Mouse (Mus musculus) hindbrain, embryonic 13.5 days (tissue): ENCODE measurements around the gene Sdhaf1. TPM values are rescaled to one million over a fixed set of nuclear protein-coding genes. Genes with fewer than 3 reads are reported as not detected.

ENCODE experiments used
- ATAC-seq: fragments of 200-750 bp; cut with Nextera tagmentation; 2 replicates; pipeline ENCODE4 v1.8.0; 2017; ENCODE audit warnings: moderate TSS enrichment; ENCODE audit not compliant: low FRiP score
- H3K27ac ChIP-seq: fragments of 300-500 bp; sonication (generic); 2 replicates; pipeline ENCODE4 v1.5.1; 2015; ENCODE audit warnings: inconsistent platforms, mild to moderate bottlenecking, moderate library complexity
- H3K27me3 ChIP-seq: fragments of 300-500 bp; sonication (generic); 2 replicates; pipeline ENCODE4 v1.6.1; 2015; ENCODE audit warnings: mild to moderate bottlenecking, inconsistent platforms
- H3K36me3 ChIP-seq: fragments of 300-500 bp; sonication (generic); 2 replicates; pipeline ENCODE4 v1.6.1; 2015; ENCODE audit warnings: mild to moderate bottlenecking, inconsistent platforms
- H3K4me1 ChIP-seq: fragments of 300-500 bp; sonication (generic); replicated peaks from 2 replicates; pipeline ENCODE4 v1.6.1; 2015; ENCODE audit warnings: inconsistent platforms
- H3K4me2 ChIP-seq: fragments of 300-500 bp; sonication (generic); 2 replicates; pipeline ENCODE4 v1.6.1; 2015; ENCODE audit warnings: inconsistent platforms, mild to moderate bottlenecking, moderate library complexity
- H3K4me3 ChIP-seq: fragments of 300-500 bp; sonication (generic); 2 replicates; pipeline ENCODE4 v1.5.1; 2015; ENCODE audit warnings: mild to moderate bottlenecking, inconsistent platforms
- H3K9ac ChIP-seq: fragments of 300-500 bp; sonication (generic); 2 replicates; pipeline ENCODE4 v1.6.1; 2015; ENCODE audit warnings: mild to moderate bottlenecking, inconsistent platforms
- H3K9me3 ChIP-seq: fragments of 300-500 bp; sonication (generic); 2 replicates; pipeline ENCODE4 v1.6.1; 2016; ENCODE audit warnings: inconsistent platforms
- WGBS: fragments of 180-500 bp; shearing (Covaris S2); methylation state at CpG from one replicate; pipeline ENCODE4 v1.1.7; 2015; 5-methylcytosine and 5-hydroxymethylcytosine counted together
- polyA plus RNA-seq: library from polyadenylated mRNA; unstranded; fragments of >200 nt; fragmentation: Nextera tagmentation; extraction: Ambion mirVana; gene quantifications from 2 replicates; pipeline ENCODE4 v1.2.1, GENCODE M21; 2015

The Sdhaf1 gene
- polyA plus RNA-seq, 1 experiment from 2014 or later, result 21.4 TPM

DNA sequence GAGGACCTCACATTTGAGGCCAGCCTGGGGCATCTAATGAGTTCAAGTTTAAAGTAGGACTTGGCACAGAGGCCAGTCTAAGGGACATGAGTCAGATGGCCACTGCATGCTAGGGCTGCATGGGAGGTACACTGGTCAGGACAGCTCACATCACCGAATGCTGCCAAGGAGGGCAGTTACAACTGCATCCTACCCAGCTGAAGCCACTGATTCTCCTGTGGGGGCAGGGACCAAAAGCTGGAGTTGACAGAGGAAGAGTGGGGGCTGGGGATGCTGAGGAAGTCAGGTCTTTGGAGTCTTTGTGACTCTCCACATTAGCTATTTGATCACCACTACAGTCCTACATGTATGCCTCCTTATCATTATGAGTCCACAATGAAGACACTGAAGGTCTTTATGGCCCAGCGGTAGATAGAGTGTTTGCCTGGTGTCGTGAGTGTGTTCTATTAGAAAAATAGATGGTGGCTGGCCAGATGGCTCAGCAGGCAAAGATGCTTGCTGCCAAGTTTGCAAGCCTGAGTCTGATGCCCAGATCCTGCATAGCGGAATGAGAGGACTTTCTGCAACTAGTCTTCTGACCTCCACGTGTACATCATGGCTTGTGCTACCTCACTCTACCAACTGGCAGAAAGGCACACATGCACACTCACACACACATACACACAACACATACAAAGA is 15.9 kb upstream of the Sdhaf1 start:
- Histone ChIP-seq H3K27ac (no peak overlapping the region), H3K4me3 (no peak overlapping the region), H3K4me1 (peaks cover 8% of the 10 kb centered on the region), H3K4me2 (no peak overlapping the region), H3K27me3 (peaks cover 50% of the 10 kb centered on the region), H3K9me3 (no peaks in the 10 kb centered on the region), H3K36me3 (no peaks in the 10 kb centered on the region), H3K9ac (no peak overlapping the region)
- 70% methylated on average over 5 of the region's 5 CpGs for WGBS
- ATAC-seq, result no peak

GRCm38 (mm10) chr7:30336384-30336783 is 12.7 kb upstream of the Sdhaf1 start:
- 2% methylated on average over 9 of the region's 9 CpGs for WGBS
- no peak overlapping the region for H3K4me2 ChIP-seq
- H3K4me3 ChIP-seq, result no peak overlapping the region
- H3K9me3 ChIP-seq, result no peaks in the 10 kb centered on the region
- no peaks in the 10 kb centered on the region for H3K36me3 ChIP-seq
- ATAC-seq, result peak; percentile 33; the same call in 1 of the 2 replicates
- no peak overlapping the region for H3K27ac ChIP-seq
- H3K9ac ChIP-seq, result no peak overlapping the region
- H3K4me1 ChIP-seq, result peaks cover 33% of the 10 kb centered on the region
- H3K27me3 ChIP-seq, result peaks cover 56% of the 10 kb centered on the region

GRCm38 (mm10) chr7:30335688-30336087 is 12.0 kb upstream of the Sdhaf1 start:
- Histone ChIP-seq H3K4me1 (peaks cover 38% of the 10 kb centered on the region), H3K9ac (no peak overlapping the region), H3K4me3 (no peak overlapping the region), H3K36me3 (no peaks in the 10 kb centered on the region), H3K4me2 (no peak overlapping the region), H3K27me3 (peaks cover 50% of the 10 kb centered on the region), H3K27ac (no peak overlapping the region), H3K9me3 (no peaks in the 10 kb centered on the region)
- WGBS, result 72% methylated on average over 6 of the region's 6 CpGs
- ATAC-seq, result no peak

- peaks cover 46% of the 10 kb centered on the region for H3K27me3 ChIP-seq
- WGBS, result 62% methylated on average over 5 of the region's 5 CpGs
- no peak for ATAC-seq
- H3K4me1 ChIP-seq, result peaks cover 38% of the 10 kb centered on the region
- peak overlapping the region; percentile 55 for H3K9ac ChIP-seq
- no peaks in the 10 kb centered on the region for H3K36me3 ChIP-seq
- no peak overlapping the region for H3K4me3 ChIP-seq
- H3K9me3 ChIP-seq, result no peaks in the 10 kb centered on the region
- no peak overlapping the region for H3K4me2 ChIP-seq
- no peak overlapping the region for H3K27ac ChIP-seq
These were observed 10.9 kb upstream of the Sdhaf1 start for GRCm38 (mm10) chr7:30334563-30334962.

- H3K27me3 ChIP-seq, result peaks cover 39% of the 10 kb centered on the region
- no peaks in the 10 kb centered on the region for H3K9me3 ChIP-seq
- ATAC-seq, result peak; percentile 49
- peak overlapping the region; percentile 58; the same call in 1 of the 2 replicates for H3K27ac ChIP-seq
- H3K4me2 ChIP-seq, result no peak overlapping the region
- H3K4me1 ChIP-seq, result peaks cover 38% of the 10 kb centered on the region
- H3K4me3 ChIP-seq, result no peak overlapping the region
- no peaks in the 10 kb centered on the region for H3K36me3 ChIP-seq
- 55% methylated on average over 4 of the region's 4 CpGs for WGBS
- H3K9ac ChIP-seq, result no peak overlapping the region
These were observed 9.7 kb upstream of the Sdhaf1 start for GRCm38 (mm10) chr7:30333436-30333835.

DNA sequence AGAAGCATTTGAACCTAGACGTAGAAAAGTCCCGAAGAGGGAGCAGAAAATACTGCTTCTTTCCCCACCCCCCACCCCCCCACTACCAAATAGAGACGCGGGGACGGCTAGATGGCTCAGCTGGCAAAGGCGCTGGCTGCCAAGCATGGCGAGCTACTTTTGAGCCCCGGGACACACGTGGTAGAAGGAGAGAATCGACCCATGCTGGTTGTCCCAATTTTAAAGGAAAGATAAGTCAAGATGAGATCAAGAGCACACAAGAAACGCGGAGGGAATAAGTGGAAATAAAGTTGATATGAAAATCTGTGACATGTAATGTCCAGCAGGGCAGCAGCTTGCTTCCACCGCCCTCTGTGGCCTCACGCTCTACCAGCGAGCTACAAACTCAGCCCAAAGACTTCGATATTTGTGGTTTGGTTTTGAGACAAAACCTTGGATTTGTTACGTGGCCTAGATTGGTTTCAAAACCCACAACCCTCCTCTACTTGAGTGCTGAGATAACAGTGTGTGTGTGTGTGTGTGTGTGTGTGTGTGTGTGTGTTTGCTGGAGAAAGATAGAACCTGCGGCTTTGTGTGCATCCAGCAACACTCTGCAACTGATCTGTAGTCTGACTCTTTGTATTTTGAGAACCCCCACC is 9.0 kb upstream of the Sdhaf1 start:
- Histone ChIP-seq H3K27me3 (peaks cover 41% of the 10 kb centered on the region), H3K9me3 (no peaks in the 10 kb centered on the region), H3K27ac (no peak overlapping the region), H3K9ac (0 out of 2 replicates have a peak overlapping the region, but pooled peaks have one; percentile 19), H3K4me2 (peak overlapping the region; percentile 50), H3K36me3 (no peaks in the 10 kb centered on the region), H3K4me3 (no peak overlapping the region; the same call in 1 of the 2 replicates), H3K4me1 (peaks cover 38% of the 10 kb centered on the region)
- ATAC-seq, result no peak
- 63% methylated on average over 18 of the region's 18 CpGs for WGBS

GRCm38 (mm10) chr7:30331887-30332286 is 8.2 kb upstream of the Sdhaf1 start:
- Histone ChIP-seq H3K9ac (no peak overlapping the region), H3K27me3 (peaks cover 45% of the 10 kb centered on the region), H3K4me1 (peaks cover 44% of the 10 kb centered on the region), H3K27ac (peak overlapping the region; percentile 63; the same call in 1 of the 2 replicates), H3K9me3 (no peaks in the 10 kb centered on the region), H3K4me2 (peak overlapping the region; percentile 50), H3K36me3 (no peaks in the 10 kb centered on the region), H3K4me3 (peak overlapping the region; percentile 25)
- 3% methylated on average over 13 of the region's 13 CpGs for WGBS
- peak; percentile 94 for ATAC-seq

DNA sequence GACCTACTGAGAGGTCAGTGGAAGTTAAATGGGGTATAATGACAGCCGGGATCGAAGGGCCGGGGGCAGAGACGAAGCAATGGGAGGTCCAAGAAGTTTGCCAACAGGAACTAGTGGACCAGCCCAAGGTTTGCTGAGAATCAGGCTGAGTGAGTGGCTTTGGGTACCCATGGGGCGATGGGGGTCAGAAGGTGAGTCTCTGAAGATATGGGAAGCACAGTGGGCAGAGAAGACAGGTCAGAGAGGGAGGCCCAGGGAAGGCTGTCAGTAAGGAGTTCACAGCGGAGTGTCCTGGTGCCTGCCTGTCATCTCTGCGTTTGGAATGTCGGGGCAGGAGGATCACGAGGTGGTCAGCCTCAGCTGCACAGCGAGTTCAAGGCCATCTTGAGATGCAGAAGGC is 4.7 kb upstream of the Sdhaf1 start:
- Histone ChIP-seq H3K4me2 (no peak overlapping the region), H3K9me3 (peaks cover 3% of the 10 kb centered on the region; the same call in 1 of the 2 replicates), H3K27me3 (peaks cover 28% of the 10 kb centered on the region), H3K9ac (no peak overlapping the region), H3K27ac (no peak overlapping the region), H3K4me1 (peaks cover 27% of the 10 kb centered on the region), H3K4me3 (no peak overlapping the region), H3K36me3 (no peaks in the 10 kb centered on the region)
- ATAC-seq, result no peak
- WGBS, result 52% methylated on average over 10 of the region's 10 CpGs

- Histone ChIP-seq H3K4me1 (peaks cover 22% of the 10 kb centered on the region), H3K9me3 (peaks cover 3% of the 10 kb centered on the region; the same call in 1 of the 2 replicates), H3K9ac (peak overlapping the region; percentile 46; the same call in 1 of the 2 replicates), H3K36me3 (no peaks in the 10 kb centered on the region), H3K27me3 (peaks cover 23% of the 10 kb centered on the region), H3K4me2 (no peak overlapping the region), H3K27ac (no peak overlapping the region), H3K4me3 (no peak overlapping the region)
- no peak for ATAC-seq
- WGBS, result 53% methylated on average over 15 of the region's 15 CpGs
These were observed 3.4 kb upstream of the Sdhaf1 start for GRCm38 (mm10) chr7:30327140-30327539.

DNA sequence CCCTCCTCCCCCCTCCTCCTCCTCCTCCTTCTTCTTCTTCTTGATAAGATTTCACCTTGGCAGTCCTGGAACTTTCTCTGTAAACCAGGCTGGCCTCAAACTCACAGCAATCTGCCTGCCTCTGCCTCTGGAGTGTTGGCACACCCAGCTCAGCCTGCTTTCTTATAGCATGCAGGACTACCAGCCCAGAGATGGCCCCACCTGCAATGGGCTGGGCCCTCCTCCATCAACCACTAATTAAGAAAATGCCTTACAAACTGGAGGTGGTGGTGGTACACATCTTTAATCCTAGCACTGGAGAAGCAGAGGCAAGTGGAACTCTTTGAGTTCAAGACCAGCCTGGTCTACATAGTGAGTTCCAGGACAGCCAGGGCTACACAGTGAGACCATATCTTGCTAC is 2.7 kb upstream of the Sdhaf1 start:
- Histone ChIP-seq H3K36me3 (no peaks in the 10 kb centered on the region), H3K4me2 (no peak overlapping the region), H3K27me3 (peaks cover 23% of the 10 kb centered on the region), H3K9me3 (peaks cover 3% of the 10 kb centered on the region; the same call in 1 of the 2 replicates), H3K27ac (no peak overlapping the region), H3K9ac (no peak overlapping the region), H3K4me3 (no peak overlapping the region), H3K4me1 (peaks cover 19% of the 10 kb centered on the region)
- no peak for ATAC-seq

DNA sequence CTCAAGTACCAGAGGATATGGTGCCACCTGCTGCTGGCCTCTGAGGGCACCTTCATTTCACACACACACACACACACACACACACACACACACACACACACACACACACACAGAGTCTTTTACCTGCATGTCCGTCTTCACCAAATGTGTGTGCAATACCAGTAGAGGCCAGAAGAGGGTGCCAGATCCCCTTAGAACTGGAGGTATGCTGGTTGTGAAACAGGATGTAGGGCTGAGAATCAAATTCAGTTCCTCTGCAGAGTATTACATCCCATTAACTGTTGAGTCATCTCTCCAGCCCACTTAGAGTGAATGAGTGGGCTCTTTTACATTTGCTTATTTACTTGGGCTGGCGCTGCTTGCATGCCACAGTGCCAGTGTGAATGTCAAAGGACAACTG is 1.7 kb upstream of the Sdhaf1 start:
- Histone ChIP-seq H3K4me3 (no peak overlapping the region), H3K27me3 (peaks cover 23% of the 10 kb centered on the region), H3K9me3 (peaks cover 3% of the 10 kb centered on the region; the same call in 1 of the 2 replicates), H3K9ac (no peak overlapping the region), H3K27ac (no peak overlapping the region), H3K4me2 (no peak overlapping the region), H3K36me3 (no peaks in the 10 kb centered on the region), H3K4me1 (peaks cover 23% of the 10 kb centered on the region)
- no peak for ATAC-seq
- 44% methylated on average over 2 of the region's 2 CpGs for WGBS

- no peak for ATAC-seq
- WGBS, result 81% methylated on average over 5 of the region's 5 CpGs
- no peaks in the 10 kb centered on the region for H3K36me3 ChIP-seq
- H3K4me1 ChIP-seq, result peaks cover 23% of the 10 kb centered on the region
- no peak overlapping the region for H3K27ac ChIP-seq
- H3K9ac ChIP-seq, result no peak overlapping the region
- no peak overlapping the region for H3K4me3 ChIP-seq
- peaks cover 3% of the 10 kb centered on the region; the same call in 1 of the 2 replicates for H3K9me3 ChIP-seq
- H3K4me2 ChIP-seq, result no peak overlapping the region
- peaks cover 23% of the 10 kb centered on the region for H3K27me3 ChIP-seq
These were observed 727 bp upstream of the Sdhaf1 start for GRCm38 (mm10) chr7:30324300-30324944.
